Mouse (Mus musculus) heart, postnatal 0 days (tissue): ENCODE measurements around the gene Ubxn11.

Experiments
- CTCF ChIP-seq: IDR thresholded peaks from 2 replicates; pipeline ENCODE4 v1.5.1; 2016; ENCODE audit warnings: antibody characterized with exemption, control low read depth, low read depth
- EP300 ChIP-seq: IDR thresholded peaks from 2 replicates; pipeline ENCODE4 v1.6.1; 2016; ENCODE audit warnings: antibody characterized with exemption, low read depth

DNA sequence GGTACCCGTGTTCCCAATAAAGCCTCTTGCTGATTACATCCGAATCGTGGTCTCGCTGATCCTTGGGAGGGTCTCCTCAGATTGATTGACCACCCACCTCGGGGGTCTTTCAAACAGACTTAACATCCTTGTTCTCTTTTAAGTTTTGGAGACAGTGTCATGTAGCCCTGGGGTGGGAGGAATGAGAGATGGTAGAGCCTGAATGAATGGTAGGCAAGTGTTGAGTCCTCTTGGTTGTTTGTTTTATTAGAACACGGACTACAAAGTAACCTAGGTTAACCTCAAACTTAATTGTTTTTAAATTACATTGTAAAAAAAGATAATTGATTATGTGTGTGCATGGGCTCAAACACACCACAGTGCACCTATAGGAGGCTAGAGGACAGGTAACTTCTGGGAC lies 62.2 kb downstream of the Ubxn11 start:
- TF ChIP-seq CTCF, result no peak
- no peak for TF ChIP-seq EP300
